Mouse (Mus musculus) ES-E14 (cell line): ENCODE data around the gene Pde3a. TPM values are rescaled to one million over a fixed set of nuclear protein-coding genes. Genes with fewer than 3 reads are reported as not detected.

Experiments
- DNase-seq: peaks from one replicate; pipeline ENCODE4 v3.0.0-alpha.2; 2013; ENCODE audit warnings: low read depth, low spot score
- H3K27ac ChIP-seq: 2 replicates; pipeline ENCODE4 v1.5.1; 2012; ENCODE audit warnings: low read depth, mild to moderate bottlenecking, low read length, moderate library complexity, mixed read lengths; ENCODE audit not compliant: poor library complexity, insufficient read depth, severe bottlenecking
- H3K36me3 ChIP-seq: 2 replicates; pipeline ENCODE4 v1.6.1; 2012; ENCODE audit warnings: mild to moderate bottlenecking, low read length, moderate library complexity, mixed read lengths; ENCODE audit not compliant: control insufficient read depth, poor library complexity, insufficient read depth, severe bottlenecking
- H3K4me1 ChIP-seq, 2 experiments: fragments of 150-350 bp in 1 of 2; sonication (generic) in 1 of 2; 2 replicates each; pipeline ENCODE4 v1.6.1; 2012; ENCODE audit warnings: low read length in 2 of 2, mild to moderate bottlenecking in 1 of 2, mixed read lengths in 1 of 2; ENCODE audit not compliant: control insufficient read depth in 2 of 2, insufficient read depth in 2 of 2, poor library complexity in 1 of 2
- H3K4me3 ChIP-seq, 2 experiments: fragments of 150-350 bp in 1 of 2; sonication (generic) in 1 of 2; 2 replicates each; pipeline ENCODE4 v1.5.1; 2012; ENCODE audit warnings: low read length in 2 of 2, low read depth in 1 of 2, mild to moderate bottlenecking in 1 of 2, mixed read lengths in 1 of 2; ENCODE audit not compliant: insufficient read depth in 1 of 2, poor library complexity in 1 of 2, severe bottlenecking in 1 of 2
- H3K9ac ChIP-seq: 2 replicates; pipeline ENCODE4 v1.6.1; 2012; ENCODE audit warnings: low read depth, mild to moderate bottlenecking, low read length, mixed read lengths; ENCODE audit not compliant: poor library complexity, insufficient read depth, severe bottlenecking
- H3K9me3 ChIP-seq: fragments of 150-350 bp; sonication (generic); 2 replicates; pipeline ENCODE4 v1.6.1; 2012; ENCODE audit warnings: low read depth, mild to moderate bottlenecking, low read length; ENCODE audit not compliant: control insufficient read depth, insufficient read depth
- CHD2 ChIP-seq: IDR thresholded peaks from 2 replicates; pipeline ENCODE4 v1.6.1; 2014; ENCODE audit warnings: mild to moderate bottlenecking, low read depth, low read length, inconsistent platforms
- HCFC1 ChIP-seq: IDR thresholded peaks from 2 replicates; pipeline ENCODE4 v1.6.1; 2012; ENCODE audit warnings: low read length, inconsistent platforms, borderline replicate concordance; ENCODE audit not compliant: insufficient read depth
- MAFK ChIP-seq: IDR thresholded peaks from 2 replicates; pipeline ENCODE4 v1.6.1; 2014; ENCODE audit warnings: mild to moderate bottlenecking, low read depth, low read length, inconsistent platforms; ENCODE audit not compliant: insufficient read depth
- ZC3H11A ChIP-seq: IDR thresholded peaks from 2 replicates; pipeline ENCODE4 v1.6.1; 2012; ENCODE audit warnings: low read depth, mild to moderate bottlenecking, inconsistent platforms, low read length, borderline replicate concordance
- ZNF384 ChIP-seq: IDR thresholded peaks from 2 replicates; pipeline ENCODE4 v1.6.1; 2012; ENCODE audit warnings: low read depth, low read length, inconsistent platforms
- in situ Hi-C, 2 experiments: fragments of 600-800 bp; cut with MboI; formaldehyde crosslinking; loops; one replicate each; pipeline ENCODE4 v1.15.1; 2025; ENCODE audit warnings: low sequenced_read_pairs in 2 of 2, inconsistent platforms in 1 of 2; ENCODE audit not compliant: unreplicated experiment in 2 of 2
- total RNA-seq: library from RNA; depleted of rRNA; stranded (reverse); fragments of 300-350 nt; gene quantifications from 2 replicates; pipeline ENCODE4 v1.2.3, GENCODE M21; 2012

Gene Pde3a
- total RNA-seq, 1 experiment = 0.36 TPM

GRCm38 (mm10) chr6:141309872-141310271, 60.8 kb downstream of the Pde3a start:
- TF ChIP-seq ZC3H11A = no peak
- no peak for TF ChIP-seq MAFK
- no peak for TF ChIP-seq HCFC1
- TF ChIP-seq CHD2 = no peak
- TF ChIP-seq ZNF384 = no peak
- no peaks in the 10 kb centered on the region for H3K4me1 ChIP-seq
- H3K9ac ChIP-seq = no peak overlapping the region
- in situ Hi-C loops = no loop called here
- no peaks in the 10 kb centered on the region for H3K36me3 ChIP-seq
- no peak overlapping the region for H3K4me3 ChIP-seq
- no peaks in the 10 kb centered on the region for H3K9me3 ChIP-seq
- H3K27ac ChIP-seq = no peak overlapping the region
- no peak for DNase-seq

- no peaks in the 10 kb centered on the region for H3K4me1 ChIP-seq
- H3K27ac ChIP-seq = no peak overlapping the region
- no peak for TF ChIP-seq HCFC1
- no peak for TF ChIP-seq MAFK
- no peak for TF ChIP-seq ZC3H11A
- TF ChIP-seq ZNF384 = no peak
- TF ChIP-seq CHD2 = no peak
- no peaks in the 10 kb centered on the region for H3K9me3 ChIP-seq
- H3K9ac ChIP-seq = no peak overlapping the region
- no peak overlapping the region for H3K4me3 ChIP-seq
- no peaks in the 10 kb centered on the region for H3K36me3 ChIP-seq
- in situ Hi-C loops = no loop called here
- no peak for DNase-seq
Observed at GRCm38 (mm10) chr6:141310351-141310750, 61.3 kb downstream of the Pde3a start.

GRCm38 (mm10) chr6:141311615-141312014, 62.5 kb downstream of the Pde3a start:
- Histone ChIP-seq H3K4me1 (no peaks in the 10 kb centered on the region), H3K27ac (no peak overlapping the region), H3K36me3 (no peaks in the 10 kb centered on the region), H3K9ac (no peak overlapping the region), H3K9me3 (no peaks in the 10 kb centered on the region), H3K4me3 (no peak overlapping the region)
- DNase-seq = no peak
- TF ChIP-seq ZC3H11A (no peak), CHD2 (no peak), HCFC1 (no peak), ZNF384 (no peak), MAFK (no peak)
- in situ Hi-C loops = no loop called here

- in situ Hi-C loops = no loop called here
- H3K9me3 ChIP-seq = no peaks in the 10 kb centered on the region
- no peak for DNase-seq
- H3K27ac ChIP-seq = no peak overlapping the region
- TF ChIP-seq ZNF384 (no peak), HCFC1 (no peak), ZC3H11A (no peak), CHD2 (no peak), MAFK (no peak)
- H3K36me3 ChIP-seq = no peaks in the 10 kb centered on the region
- H3K4me1 ChIP-seq = no peaks in the 10 kb centered on the region
- H3K4me3 ChIP-seq = no peak overlapping the region
- no peak overlapping the region for H3K9ac ChIP-seq
Observed at GRCm38 (mm10) chr6:141313112-141313511, 64.0 kb downstream of the Pde3a start.

GRCm38 (mm10) chr6:141318440-141318839, 69.4 kb downstream of the Pde3a start:
- no peak overlapping the region for H3K4me3 ChIP-seq
- in situ Hi-C loops = no loop called here
- H3K9me3 ChIP-seq = no peaks in the 10 kb centered on the region
- DNase-seq = no peak
- TF ChIP-seq CHD2 = no peak
- TF ChIP-seq MAFK = no peak
- TF ChIP-seq ZC3H11A = no peak
- TF ChIP-seq ZNF384 = no peak
- no peak for TF ChIP-seq HCFC1
- no peaks in the 10 kb centered on the region for H3K36me3 ChIP-seq
- H3K27ac ChIP-seq = no peak overlapping the region
- no peak overlapping the region for H3K9ac ChIP-seq
- H3K4me1 ChIP-seq = no peaks in the 10 kb centered on the region
